Mouse (Mus musculus) forebrain, embryonic 13.5 days (tissue): Measurements from ENCODE around the gene Stk19. TPM values are rescaled to one million over a fixed set of nuclear protein-coding genes. Genes with fewer than 3 reads are reported as not detected.

ENCODE experiments used
- ATAC-seq: fragments of 200-750 bp; cut with Nextera tagmentation; 2 replicates; pipeline ENCODE4 v1.8.0; 2017
- H3K27ac ChIP-seq: fragments of 300-500 bp; sonication (generic); 2 replicates; pipeline ENCODE4 v1.5.1; 2015; ENCODE audit warnings: inconsistent platforms, mild to moderate bottlenecking, moderate library complexity
- H3K27me3 ChIP-seq: fragments of 300-500 bp; sonication (generic); 2 replicates; pipeline ENCODE4 v1.6.1; 2015; ENCODE audit warnings: mild to moderate bottlenecking, inconsistent platforms
- H3K36me3 ChIP-seq: fragments of 300-500 bp; sonication (generic); 2 replicates; pipeline ENCODE4 v1.6.1; 2015; ENCODE audit warnings: mild to moderate bottlenecking, inconsistent platforms; ENCODE audit not compliant: poor library complexity, severe bottlenecking
- H3K4me1 ChIP-seq: fragments of 300-500 bp; sonication (generic); 2 replicates; pipeline ENCODE4 v1.6.1; 2015; ENCODE audit warnings: inconsistent platforms
- H3K4me2 ChIP-seq: fragments of 300-500 bp; sonication (generic); 2 replicates; pipeline ENCODE4 v1.6.1; 2015; ENCODE audit warnings: inconsistent platforms, mild to moderate bottlenecking, moderate library complexity
- H3K4me3 ChIP-seq: fragments of 300-500 bp; sonication (generic); 2 replicates; pipeline ENCODE4 v1.5.1; 2015; ENCODE audit warnings: mild to moderate bottlenecking, inconsistent platforms
- H3K9ac ChIP-seq: fragments of 300-500 bp; sonication (generic); 2 replicates; pipeline ENCODE4 v1.6.1; 2015; ENCODE audit warnings: mild to moderate bottlenecking, inconsistent platforms
- H3K9me3 ChIP-seq: fragments of 300-500 bp; sonication (generic); replicated peaks from 2 replicates; pipeline ENCODE4 v1.6.1; 2016; ENCODE audit warnings: inconsistent platforms
- WGBS: fragments of 180-500 bp; shearing (Covaris S2); methylation state at CpG from one replicate; pipeline ENCODE4 v1.1.7; 2015; 5-methylcytosine and 5-hydroxymethylcytosine counted together
- microRNA-seq: library from miRNA; unstranded; fragments of <30 nt; microRNA quantifications from one replicate; pipeline ENCODE4, GENCODE M21; 2016
- polyA plus RNA-seq: library from polyadenylated mRNA; unstranded; fragments of >200 nt; fragmentation: Nextera tagmentation; extraction: Ambion mirVana; gene quantifications from 2 replicates; pipeline ENCODE4 v1.2.1, GENCODE M21; 2015

The Stk19 gene
- polyA plus RNA-seq, 1 experiment from 2014 or later, result 36.6 TPM

GRCm38 (mm10) chr17:34777680-34778325, 58.9 kb downstream of the Stk19 start:
- no peak overlapping the region for H3K27ac ChIP-seq
- no peak for ATAC-seq
- no peaks in the 10 kb centered on the region for H3K27me3 ChIP-seq

More at GRCm38 (mm10) chr17:34777680-34778325, 58.9 kb downstream of the Stk19 start:
- Histone ChIP-seq H3K4me2 (no peak overlapping the region), H3K9me3 (peaks cover 5% of the 10 kb centered on the region; the same call in 1 of the 2 replicates), H3K4me3 (no peak overlapping the region), H3K36me3 (no peaks in the 10 kb centered on the region), H3K9ac (no peak overlapping the region), H3K4me1 (no peaks in the 10 kb centered on the region)
- 83% methylated on average over 9 of the region's 9 CpGs for WGBS

Small RNA genes within 50 kb of the gene (microRNA-seq; reads per million reads assigned to microRNA genes)
- gene Mir6970 (1.9 reads per million), gene Mir6971 (4.6 reads per million, percentile 13 among the genes with 10 or more reads in this experiment), gene Mir6972 (not detected)

Other genes starting within 250 kb of the Stk19 start
- 2.4 and 3.0 TPM in 2 replicates for gene Gpsm3, start 247.1 kb downstream of the Stk19 start, polyA plus RNA-seq
- gene Pbx2, start 245.7 kb downstream of the Stk19 start, polyA plus RNA-seq, result 10.2 and 10.5 TPM in 2 replicates
- gene Ager, start 239.1 kb downstream of the Stk19 start, polyA plus RNA-seq, result 2.3 and 2.5 TPM in 2 replicates
- gene Rnf5, start 233.3 kb downstream of the Stk19 start, polyA plus RNA-seq, result 302 TPM in 2 replicates
- gene Agpat1, start 232.7 kb downstream of the Stk19 start, polyA plus RNA-seq, result 74.4 and 77.6 TPM in 2 replicates
- gene Egfl8, start 221.0 kb downstream of the Stk19 start, polyA plus RNA-seq, result 4.7 and 5.9 TPM in 2 replicates
- 15.9 and 19.7 TPM in 2 replicates for gene Ppt2, start 208.4 kb downstream of the Stk19 start, polyA plus RNA-seq
- 2.8 and 6.0 TPM in 2 replicates for gene Prrt1, start 207.4 kb downstream of the Stk19 start, polyA plus RNA-seq
- gene Fkbpl, start 192.2 kb downstream of the Stk19 start, polyA plus RNA-seq, result 14.7 and 16.1 TPM in 2 replicates
- 95.9 and 105 TPM in 2 replicates for gene Atf6b, start 189.8 kb downstream of the Stk19 start, polyA plus RNA-seq
- 0.01 and 0.05 TPM in 2 replicates for gene Tnxb, start 166.4 kb downstream of the Stk19 start, polyA plus RNA-seq
- gene C4b, start 93.1 kb downstream of the Stk19 start, polyA plus RNA-seq, result not detected in 2 replicates
- gene Cyp21a1, start 32.4 kb downstream of the Stk19 start, polyA plus RNA-seq, result not detected in 2 replicates
- 68.6 and 75.7 TPM in 2 replicates for gene Dxo, start 74 bp upstream of the Stk19 start, polyA plus RNA-seq
- gene Skiv2l, start 13.3 kb upstream of the Stk19 start, polyA plus RNA-seq, result 50.1 and 57.9 TPM in 2 replicates
- gene Nelfe, start 13.4 kb upstream of the Stk19 start, polyA plus RNA-seq, result 106 and 109 TPM in 2 replicates
- 1.9 and 2.0 TPM in 2 replicates for gene Cfb, start 25.6 kb upstream of the Stk19 start, polyA plus RNA-seq
- gene Zbtb12, start 42.5 kb upstream of the Stk19 start, polyA plus RNA-seq, result 7.8 and 9.7 TPM in 2 replicates
- not detected in 2 replicates for gene Gm20547, start 45.1 kb upstream of the Stk19 start, polyA plus RNA-seq
- 0.74 and 1.4 TPM in 2 replicates for gene C2, start 61.3 kb upstream of the Stk19 start, polyA plus RNA-seq
- gene Ehmt2, start 61.5 kb upstream of the Stk19 start, polyA plus RNA-seq, result 97.9 and 107 TPM in 2 replicates
- gene Slc44a4, start 77.5 kb upstream of the Stk19 start, polyA plus RNA-seq, result not detected in 2 replicates
- gene Neu1, start 94.3 kb upstream of the Stk19 start, polyA plus RNA-seq, result 18.0 and 18.7 TPM in 2 replicates
- 0.10 and 0.12 TPM in 2 replicates for gene Hspa1b, start 122.3 kb upstream of the Stk19 start, polyA plus RNA-seq
- gene Gm20481, start 133.0 kb upstream of the Stk19 start, polyA plus RNA-seq, result not detected in 2 replicates
- 1.5 and 1.6 TPM in 2 replicates for gene Hspa1a, start 135.2 kb upstream of the Stk19 start, polyA plus RNA-seq
- gene Hspa1l, start 135.8 kb upstream of the Stk19 start, polyA plus RNA-seq, result 1.00 and 1.3 TPM in 2 replicates
- 203 and 213 TPM in 2 replicates for gene Lsm2, start 144.9 kb upstream of the Stk19 start, polyA plus RNA-seq
- gene Vars, start 164.0 kb upstream of the Stk19 start, polyA plus RNA-seq, result 88.4 and 104 TPM in 2 replicates
- 0.18 and 0.20 TPM in 2 replicates for gene Vwa7, start 179.6 kb upstream of the Stk19 start, polyA plus RNA-seq
- gene Sapcd1, start 191.1 kb upstream of the Stk19 start, polyA plus RNA-seq, result 7.2 and 7.8 TPM in 2 replicates
- 4.5 and 5.9 TPM in 2 replicates for gene Msh5, start 209.8 kb upstream of the Stk19 start, polyA plus RNA-seq
- gene Clic1, start 213.0 kb upstream of the Stk19 start, polyA plus RNA-seq, result 141 and 147 TPM in 2 replicates
- gene Ddah2, start 222.1 kb upstream of the Stk19 start, polyA plus RNA-seq, result 543 and 566 TPM in 2 replicates
- gene Ly6g6c, start 228.4 kb upstream of the Stk19 start, polyA plus RNA-seq, result not detected in 2 replicates
- 0.29 and 0.56 TPM in 2 replicates for gene Mpig6b, start 229.2 kb upstream of the Stk19 start, polyA plus RNA-seq
- gene Ly6g6e, start 240.0 kb upstream of the Stk19 start, polyA plus RNA-seq, result 1.7 and 2.3 TPM in 2 replicates
- 0.58 and 0.81 TPM in 2 replicates for gene Ly6g6d, start 241.1 kb upstream of the Stk19 start, polyA plus RNA-seq
- gene Ly6g6f, start 248.7 kb upstream of the Stk19 start, polyA plus RNA-seq, result 0.25 TPM in 1 of 2 replicates, not detected in the other